Mouse (Mus musculus) testis, adult 2 months (tissue): ENCODE measurements around the gene Tmem255b.

Source experiments
- CTCF ChIP-seq: fragments of 200-500 bp; IDR thresholded peaks from 2 replicates; pipeline ENCODE4 v1.5.1; 2012; ENCODE audit warnings: low read depth, mild to moderate bottlenecking, inconsistent platforms, low read length, moderate library complexity; ENCODE audit not compliant: control insufficient read depth, insufficient read depth, insufficient replicate concordance
- POLR2A ChIP-seq: fragments of 200-500 bp; IDR thresholded peaks from 2 replicates; pipeline ENCODE4 v1.6.1; 2012; ENCODE audit warnings: low read depth, mild to moderate bottlenecking, inconsistent platforms, low read length, moderate library complexity; ENCODE audit not compliant: control insufficient read depth

DNA sequence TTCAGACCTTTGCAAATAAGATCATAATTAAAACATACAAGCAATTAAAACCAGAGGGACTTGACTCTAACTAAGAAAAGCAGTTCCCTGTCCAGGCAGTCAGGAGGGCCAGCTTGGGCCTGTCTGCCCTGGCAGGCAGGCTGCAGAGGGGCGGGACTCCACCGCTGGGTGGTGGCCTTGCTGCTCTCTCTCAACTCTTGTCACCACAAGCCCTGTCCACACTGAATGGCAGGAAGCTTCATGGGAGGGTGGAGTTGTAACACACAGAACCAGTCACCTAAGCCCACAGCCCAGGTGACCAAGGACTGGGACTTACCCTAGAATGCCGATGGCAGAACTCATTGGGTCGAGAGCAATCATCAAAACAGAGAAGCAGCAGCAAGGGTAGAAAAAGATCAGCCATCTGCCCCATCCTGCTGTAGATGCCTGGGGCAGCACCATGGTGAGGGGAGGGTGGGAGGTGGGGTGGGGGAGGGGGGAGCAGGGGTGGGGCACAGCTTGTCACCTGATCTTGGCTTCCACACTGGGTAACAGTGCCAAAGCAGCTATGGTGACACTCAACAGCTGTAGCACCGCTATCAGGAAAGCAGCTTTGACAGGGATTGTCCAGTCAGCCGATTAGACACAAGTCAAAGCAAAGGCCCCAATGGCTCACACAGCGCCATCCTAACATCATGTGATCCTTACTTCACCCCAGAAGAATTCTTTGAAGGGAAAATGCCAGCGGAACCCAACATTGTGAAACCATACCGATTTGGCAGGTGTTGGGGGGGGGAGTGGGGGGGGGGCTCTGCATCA, 57.4 kb downstream of the Tmem255b start:
- TF ChIP-seq CTCF (no peak), POLR2A (no peak)
